In genomic region chr1:194619353-194620244, GRCm38 (mm10) we compare ENCODE assay signal across 8 mouse cellular contexts. TPM values are rescaled to one million over a fixed set of nuclear protein-coding genes. Genes with fewer than 3 reads are reported as not detected.
DNase-seq lines count a peak whose midpoint lies in the region; ATAC-seq and TF ChIP-seq lines count a peak whose summit lies in the region.

No protein-coding gene starts in this region.

- TF ChIP-seq CTCF in intestine, postnatal 0 days (IDR thresholded peaks at IDR 0.05; ENCODE audit: low read depth) = peak; percentile 72
- no peak for TF ChIP-seq CTCF in small intestine, adult 2 months (IDR thresholded peaks at IDR 0.05; ENCODE audit: extremely low read depth, insufficient read length, insufficient replicate concordance, low read depth, low read length)

- peaks cover 53% of the 10 kb centered on the region for H3K4me1 ChIP-seq in embryonic facial prominence, embryonic 10.5 days
- peaks cover 5% of the 10 kb centered on the region; the same call in 1 of the 2 replicates for H3K4me1 ChIP-seq in intestine, postnatal 0 days (replicated peaks; ENCODE audit: control insufficient read depth, insufficient read depth, low read length)
- peaks cover 17% of the 10 kb centered on the region; the same call in 1 of the 2 replicates for H3K4me1 ChIP-seq in small intestine, adult 2 months (ENCODE audit: control insufficient read depth, insufficient read depth, insufficient read length, low read length)

- peak overlapping the region; percentile 92 for H3K4me3 ChIP-seq in embryonic facial prominence, embryonic 10.5 days
- peak overlapping the region; percentile 86 for H3K4me3 ChIP-seq in intestine, postnatal 0 days (ENCODE audit: low read depth, low read length)
- H3K4me3 ChIP-seq in small intestine, adult 2 months (ENCODE audit: low read depth, low read length) = peak overlapping the region; percentile 93

- no peaks in the 10 kb centered on the region for H3K36me3 ChIP-seq in embryonic facial prominence, embryonic 10.5 days (replicated peaks)
- H3K36me3 ChIP-seq in intestine, postnatal 0 days (ENCODE audit: control insufficient read depth, insufficient read depth) = no peaks in the 10 kb centered on the region
- no peaks in the 10 kb centered on the region for H3K36me3 ChIP-seq in small intestine, adult 2 months (ENCODE audit: control insufficient read depth, insufficient read depth, low read length)

- ATAC-seq in intestine, postnatal 0 days = peak; percentile 90

- intact Hi-C loops in left cerebral cortex, postnatal 36 days (cut with DNase I) = loop anchor here (2.0 to 10.0 kb wide), 7 partner anchors 103 to 1235 kb away; no protein-coding TSS in a partner anchor

- H3K27ac ChIP-seq in embryonic facial prominence, embryonic 10.5 days (replicated peaks) = peak overlapping the region; percentile 85
- peak overlapping the region; percentile 90 for H3K27ac ChIP-seq in intestine, postnatal 0 days (ENCODE audit: low read depth, low read length)
- peak overlapping the region; percentile 76 for H3K27ac ChIP-seq in small intestine, adult 2 months (ENCODE audit: insufficient read depth, low read depth, low read length)

- peak overlapping the region; percentile 82 for H3K9ac ChIP-seq in intestine, postnatal 0 days (ENCODE audit: low read depth, low read length)

- peak; percentile 91 for TF ChIP-seq POLR2A in small intestine, adult 2 months (IDR thresholded peaks at IDR 0.05; ENCODE audit: low read depth, low read length)

- H3K4me2 ChIP-seq in intestine, postnatal 0 days (replicated peaks; ENCODE audit: low read depth) = peak overlapping the region; percentile 98

- peaks cover 11% of the 10 kb centered on the region for H3K27me3 ChIP-seq in embryonic facial prominence, embryonic 10.5 days (replicated peaks; ENCODE audit: low read depth, poor library complexity, severe bottlenecking)
- H3K27me3 ChIP-seq in intestine, postnatal 0 days (replicated peaks; ENCODE audit: control insufficient read depth, insufficient read depth, low read length) = no peaks in the 10 kb centered on the region
- no peaks in the 10 kb centered on the region for H3K27me3 ChIP-seq in small intestine, adult 2 months (ENCODE audit: control insufficient read depth, insufficient read depth, low read length)

- H3K9me3 ChIP-seq in embryonic facial prominence, embryonic 10.5 days = no peaks in the 10 kb centered on the region
- no peaks in the 10 kb centered on the region for H3K9me3 ChIP-seq in intestine, postnatal 0 days (ENCODE audit: control insufficient read depth)

- WGBS in embryonic facial prominence, embryonic 10.5 days = under 1% methylated on average over 62 of the region's 62 CpGs
- WGBS in intestine, postnatal 0 days = under 1% methylated on average over 62 of the region's 62 CpGs
- under 1% methylated on average over 62 of the region's 62 CpGs for WGBS in small intestine, adult 2 months

- DNase-seq in adrenal gland, postnatal 36 days = peak; percentile 88 to 91
- peak; percentile 90 for DNase-seq in embryonic facial prominence, embryonic 10.5 days (ENCODE audit: low spot score)
- peak; percentile 74 to 88 for DNase-seq in gastrocnemius, postnatal 4 days (ENCODE audit: low spot score in 2 of 2)
- peak; percentile 93 for DNase-seq in left cerebral cortex, postnatal 36 days (ENCODE audit: low spot score in 2 of 2)
- DNase-seq in mesoderm, embryonic 11.5 days (ENCODE audit: low read depth, low spot score) = peak; percentile 90
- no peak for DNase-seq in MN1 (ENCODE audit: low spot score)

RNA-seq across cellular contexts. Expression of gene Plxna2, which starts 1.6 kb away (rescaled TPM):
- 10 to 100 TPM in 1 of 2 experiments, 1 to 10 TPM in 1; 8.8 to 10.1 TPM for total RNA-seq in adrenal gland, postnatal 36 days (2021)
- 12.9 and 15.3 TPM in 2 replicates for polyA plus RNA-seq in embryonic facial prominence, embryonic 10.5 days (2016; fragmentation: Nextera tagmentation; extraction: Ambion mirVana)
- total RNA-seq in gastrocnemius, postnatal 4 days (2021) = 10 to 100 TPM; 27.2 to 31.9 TPM
- polyA plus RNA-seq in intestine, postnatal 0 days (2015; fragmentation: Nextera tagmentation; extraction: Ambion mirVana) = 4.1 and 4.6 TPM in 2 replicates
- total RNA-seq in left cerebral cortex, postnatal 36 days (2021) = 100 to 1,000 TPM in 1 of 2 experiments, 10 to 100 TPM in 1; 88.2 to 106 TPM
- 5.5 and 8.9 TPM in 2 replicates for polyA plus RNA-seq in small intestine, adult 2 months (2012; rRNA removed)
